ENCODE assay signal across 23 mouse cellular contexts in genomic region chr9:6193352-6193751, GRCm38 (mm10). TPM values are rescaled to one million over a fixed set of nuclear protein-coding genes. Genes with fewer than 3 reads are reported as not detected.
DNase-seq lines count a peak whose midpoint lies in the region; ATAC-seq and TF ChIP-seq lines count a peak whose summit lies in the region.
"Had no signal": no experiment of that assay in that cellular context is flagged by ENCODE, and none has a peak within 500 bp of the region (broad histone marks: within the 10 kb centered on the region; RNA-seq: fewer than 3 reads in every experiment).

No protein-coding gene starts in this region.

- no peak overlapping the region for H3K4me3 ChIP-seq in CH12.LX (replicated peaks in 1 of 3; ENCODE audit: low read depth in 2 of 3, low read length in 2 of 3, poor library complexity in 1 of 3)
- no peak overlapping the region for H3K4me3 ChIP-seq in MEL (ENCODE audit: control insufficient read depth in 1 of 2, insufficient read depth in 1 of 2, low read depth in 2 of 2, low read length in 2 of 2)
- H3K4me3 ChIP-seq in heart, embryonic 10.5 days = no peak overlapping the region
- no peak overlapping the region for H3K4me3 ChIP-seq in hindbrain, embryonic 11.5 days (ENCODE audit: low read depth, low read length)

- no peak for TF ChIP-seq POLR2A in CH12.LX (IDR thresholded peaks at IDR 0.05; ENCODE audit: low read depth, low read length)
- no peak for TF ChIP-seq POLR2A in MEL (IDR thresholded peaks at IDR 0.05; ENCODE audit: control insufficient read depth in 1 of 2, insufficient read depth in 1 of 2, low read depth in 1 of 2, low read length in 2 of 2, poor library complexity in 1 of 2)

- 88% methylated on average over 1 of the region's 1 CpGs for WGBS in heart, embryonic 10.5 days
- WGBS in hindbrain, embryonic 11.5 days = 60% methylated on average over 1 of the region's 1 CpGs

- H3K27ac ChIP-seq in CH12.LX (ENCODE audit: insufficient read depth, low read depth) (no peak overlapping the region), MEL (ENCODE audit: control insufficient read depth, low read depth, low read length) (no peak overlapping the region)
- no peak overlapping the region for H3K27ac ChIP-seq in heart, embryonic 10.5 days
- H3K27ac ChIP-seq in hindbrain, embryonic 11.5 days (ENCODE audit: low read depth, low read length) = no peak overlapping the region

- dilution Hi-C loops in CH12.LX (cut with MboI; ENCODE audit: extremely low pct_ligation_motif_present, extremely low pct_unique_long_range_greater_than_20kb, low sequenced_read_pairs) = no loop called here

- H3K27me3 ChIP-seq in CH12.LX (replicated peaks) (no peaks in the 10 kb centered on the region), MEL (ENCODE audit: control insufficient read depth in 1 of 2, insufficient read depth in 2 of 2, low read length in 2 of 2) (no peaks in the 10 kb centered on the region)
- no peaks in the 10 kb centered on the region for H3K27me3 ChIP-seq in heart, embryonic 10.5 days (ENCODE audit: insufficient read depth, poor library complexity, severe bottlenecking)
- no peaks in the 10 kb centered on the region for H3K27me3 ChIP-seq in hindbrain, embryonic 11.5 days (ENCODE audit: control insufficient read depth, insufficient read depth, low read length)
- H3K27me3 ChIP-seq: Patski had no signal

- no peak for TF ChIP-seq EP300 in CH12.LX (IDR thresholded peaks at IDR 0.05; ENCODE audit: low read length)
- TF ChIP-seq EP300 in MEL (IDR thresholded peaks at IDR 0.05; ENCODE audit: low read depth in 1 of 2, low read length in 2 of 2) = peak; percentile 82 to 94

- no peaks in the 10 kb centered on the region for H3K9me3 ChIP-seq in CH12.LX (replicated peaks; ENCODE audit: low read length)
- H3K9me3 ChIP-seq in MEL (replicated peaks; ENCODE audit: insufficient read depth, low read length) = no peaks in the 10 kb centered on the region
- no peaks in the 10 kb centered on the region for H3K9me3 ChIP-seq in heart, embryonic 10.5 days
- no peaks in the 10 kb centered on the region for H3K9me3 ChIP-seq in hindbrain, embryonic 11.5 days (ENCODE audit: control insufficient read depth, low read length)
- H3K9me3 ChIP-seq: G1E had no signal

- TF ChIP-seq CTCF in CH12.LX (conservative IDR thresholded peaks at IDR 0.05 in 1 of 2, IDR thresholded peaks at IDR 0.05 in 1 of 2; ENCODE audit: low read depth in 2 of 2, low read length in 2 of 2) (no peak), MEL (IDR thresholded peaks at IDR 0.05 in 2 of 3, conservative IDR thresholded peaks at IDR 0.05 in 1 of 3; ENCODE audit: control insufficient read depth in 1 of 3, insufficient read depth in 1 of 3, low read depth in 2 of 3, low read length in 3 of 3, poor library complexity in 1 of 3, severe bottlenecking in 1 of 3) (no peak)

- no peak overlapping the region for H3K4me2 ChIP-seq in CH12.LX (ENCODE audit: insufficient read depth, low read depth, poor library complexity, severe bottlenecking)
- no peak overlapping the region for H3K4me2 ChIP-seq in hindbrain, embryonic 11.5 days (replicated peaks; ENCODE audit: low read depth, low read length)

- DNase-seq in CH12.LX (ENCODE audit: extremely low read depth) (no peak), MEL (ENCODE audit: low read depth, low spot score) (peak; percentile 77)
- no peak for DNase-seq in heart, embryonic 10.5 days (ENCODE audit: low spot score)
- no peak for DNase-seq in cerebellum, postnatal 14 days
- DNase-seq in frontal cortex, postnatal 10 days (ENCODE audit: low spot score in 2 of 2) = no peak
- DNase-seq in hindbrain, embryonic 11.5 days (ENCODE audit: low spot score) = no peak
- DNase-seq: adrenal gland, adult 2 months; adrenal gland, adult 8-10 months; adrenal gland, postnatal 10 days; adrenal gland, postnatal 14 days; adrenal gland, postnatal 25 days; adrenal gland, postnatal 36 days; B cell, adult 2 months; cerebellum, adult 11 months; cerebellum, adult 11-12 months; cerebellum, adult 18-20 months; cerebellum, adult 2 months had no signal

- in situ Hi-C loops in CH12.LX (cut with MboI; ENCODE audit: low pct_ligation_motif_present, low pct_unique_long_range_greater_than_20kb, low sequenced_read_pairs) = no loop called here

- H3K36me3 ChIP-seq in CH12.LX (replicated peaks in 1 of 2; ENCODE audit: control insufficient read depth in 1 of 2, insufficient read depth in 1 of 2, low read length in 1 of 2) = no peaks in the 10 kb centered on the region
- H3K36me3 ChIP-seq in MEL (ENCODE audit: control insufficient read depth in 1 of 2, insufficient read depth in 2 of 2, low read length in 2 of 2) = peaks cover 0 to 13% of the 10 kb centered on the region in 2 experiments; a peak in 2 of 4 replicates
- H3K36me3 ChIP-seq in heart, embryonic 10.5 days = no peaks in the 10 kb centered on the region
- H3K36me3 ChIP-seq in hindbrain, embryonic 11.5 days (ENCODE audit: control insufficient read depth, insufficient read depth, low read length) = no peaks in the 10 kb centered on the region
- H3K36me3 ChIP-seq: G1E had no signal

- H3K4me1 ChIP-seq in CH12.LX (ENCODE audit: control insufficient read depth in 1 of 2, insufficient read depth in 2 of 2) (no peaks in the 10 kb centered on the region), MEL (ENCODE audit: control insufficient read depth in 1 of 2, insufficient read depth in 2 of 2, low read length in 2 of 2) (peaks cover 0 to 3% of the 10 kb centered on the region in 2 experiments; a peak in 1 of 4 replicates)
- 0 out of 2 replicates have a peak, but pooled peaks cover 3% of the 10 kb centered on the region for H3K4me1 ChIP-seq in heart, embryonic 10.5 days
- no peaks in the 10 kb centered on the region for H3K4me1 ChIP-seq in hindbrain, embryonic 11.5 days (replicated peaks; ENCODE audit: control insufficient read depth, insufficient read depth, low read length)

- no peaks in the 10 kb centered on the region for H3K79me2 ChIP-seq in CH12.LX (replicated peaks; ENCODE audit: control insufficient read depth, extremely low read depth, insufficient read depth, poor library complexity, severe bottlenecking)
- no peaks in the 10 kb centered on the region for H3K79me2 ChIP-seq in MEL (ENCODE audit: control insufficient read depth, insufficient read depth, low read length, poor library complexity)

- TF ChIP-seq RAD21 in CH12.LX (IDR thresholded peaks at IDR 0.05; ENCODE audit: low read depth, low read length) = no peak
- no peak for TF ChIP-seq RAD21 in MEL (IDR thresholded peaks at IDR 0.05; ENCODE audit: low read depth, low read length)

- 0 out of 2 replicates have a peak, but pooled peaks have one; percentile 39 for ATAC-seq in common myeloid progenitor, adult 5-6 weeks (replicated peaks; ENCODE audit: low read depth, poor library complexity, severe bottlenecking)
- ATAC-seq in megakaryocyte progenitor cell, adult 5-6 weeks (replicated peaks; ENCODE audit: poor library complexity) = peak; percentile 34; the same call in 1 of the 2 replicates
- no peak for ATAC-seq in hindbrain, embryonic 11.5 days (ENCODE audit: low FRiP score)
- ATAC-seq: activated CD4-positive, CD25-positive, alpha-beta regulatory T cell, adult 4 months; CD4-positive, CD25-positive, alpha-beta regulatory T cell, adult 4 months; Patski had no signal

- no peak overlapping the region for H3K9ac ChIP-seq in CH12.LX (ENCODE audit: insufficient read depth, low read depth)
- no peak overlapping the region for H3K9ac ChIP-seq in MEL (ENCODE audit: control insufficient read depth, low read depth, low read length, poor library complexity, severe bottlenecking)
- no peak overlapping the region for H3K9ac ChIP-seq in hindbrain, embryonic 11.5 days (ENCODE audit: low read depth, low read length)

TF ChIP-seq in CH12.LX, 34 proteins besides CTCF, POLR2A, EP300 and RAD21:
- no peak for TF ChIP-seq ZC3H11A (IDR thresholded peaks at IDR 0.05; ENCODE audit: low read depth, low read length)
- peak; percentile 23; the same call in 1 of the 2 replicates for TF ChIP-seq ZNF384 (IDR thresholded peaks at IDR 0.05; ENCODE audit: low read depth, low read length)
TF ChIP-seq in CH12.LX: peak in this region for 1.

TF ChIP-seq in MEL, 35 proteins besides CTCF, POLR2A, EP300 and RAD21:
- TF ChIP-seq MAFK (IDR thresholded peaks at IDR 0.05; ENCODE audit: borderline replicate concordance, low read depth, low read length) = 0 out of 2 replicates have a peak, but pooled peaks have one; percentile 8
- no peak for TF ChIP-seq POLR2AphosphoS2 (IDR thresholded peaks at IDR 0.05; ENCODE audit: low read length)
- 0 out of 2 replicates have a peak, but pooled peaks have one; percentile 16 for TF ChIP-seq ELF1 (IDR thresholded peaks at IDR 0.05; ENCODE audit: low read depth, low read length)
- 0 out of 2 replicates have a peak, but pooled peaks have one; percentile 36 for TF ChIP-seq TCF12 (IDR thresholded peaks at IDR 0.05; ENCODE audit: low read depth, low read length)
- peak; percentile 100 for TF ChIP-seq ZNF384 (IDR thresholded peaks at IDR 0.05; ENCODE audit: low read depth, low read length)
- peak; percentile 82 for TF ChIP-seq RCOR1 (IDR thresholded peaks at IDR 0.05; ENCODE audit: low read depth, low read length)
- peak; percentile 89; the same call in 1 of the 2 replicates for TF ChIP-seq ZKSCAN1 (IDR thresholded peaks at IDR 0.05; ENCODE audit: low read depth, low read length)
- peak; percentile 59; the same call in 1 of the 2 replicates for TF ChIP-seq HCFC1 (IDR thresholded peaks at IDR 0.05; ENCODE audit: low read depth, low read length)
- TF ChIP-seq ZC3H11A (IDR thresholded peaks at IDR 0.05; ENCODE audit: low read depth, low read length) = no peak
- TF ChIP-seq MEF2A (IDR thresholded peaks at IDR 0.05; ENCODE audit: extremely low read depth, insufficient replicate concordance, low read depth, low read length, poor library complexity, severe bottlenecking) = no peak
- peak; percentile 74; the same call in 1 of the 2 replicates for TF ChIP-seq ETS1 (IDR thresholded peaks at IDR 0.05; ENCODE audit: low read depth, low read length)
- TF ChIP-seq GATA1 (IDR thresholded peaks at IDR 0.05; ENCODE audit: low read depth, low read length) = peak; percentile 78

RNA-seq across cellular contexts. Expression of gene Pdgfd, which starts 25.0 kb away (rescaled TPM):
- total RNA-seq in CH12.LX (2012; rRNA removed) = not detected in 2 replicates
- total RNA-seq in CH12.LX (2014; rRNA removed) = not detected in 2 replicates
- polyA plus RNA-seq in CH12.LX (2012; ENCODE audit: insufficient read length, low read depth) = not detected in 2 replicates
- total RNA-seq in MEL (2012; rRNA removed) = not detected in 2 replicates
- polyA plus RNA-seq in MEL (2012; ENCODE audit: insufficient read depth in 1 of 2, insufficient read length in 2 of 2, low read depth in 1 of 2, low replicate concordance in 2 of 2, missing spikeins in 1 of 2) = not detected
- 3.1 and 3.5 TPM in 2 replicates for total RNA-seq in common myeloid progenitor, adult 5-6 weeks (2017)
- 0.59 and 0.91 TPM in 2 replicates for total RNA-seq in megakaryocyte progenitor cell, adult 5-6 weeks (2015)
- 0.12 and 1.1 TPM in 2 replicates for total RNA-seq in megakaryocyte progenitor cell, adult 5-6 weeks (2017)
- 8.8 and 12.0 TPM in 2 replicates for polyA plus RNA-seq in heart, embryonic 10.5 days (2016; fragmentation: Nextera tagmentation; extraction: Ambion mirVana)
- polyA plus RNA-seq in hindbrain, embryonic 11.5 days (2014; fragmentation: Nextera tagmentation; extraction: Ambion mirVana) = 3.8 and 5.1 TPM in 2 replicates
- total RNA-seq: G1E had no signal
- polyA plus RNA-seq: activated CD4-positive, CD25-positive, alpha-beta regulatory T cell, adult 4 months; CD4-positive, CD25-positive, alpha-beta regulatory T cell, adult 4 months; G1E had no signal

Comparison
In these comparisons a context has a peak if more than half of its experiments do, and no peak if none do; other contexts are left out.
1. Of the 35 proteins assayed by ChIP-seq in both MEL and CH12.LX: peak only in MEL: ELF1, EP300, ETS1, HCFC1, MAFK, RCOR1 and 2 more; only in CH12.LX: none; in both: ZNF384; in neither: 26.